Mouse (Mus musculus) c-Kit-positive CD71-negative TER-119-negative erythroid progenitor cells, embryonic 14.5 days (primary cell): ENCODE data around the gene Tenm2.

Experiments used
- DNase-seq: peaks from one replicate; pipeline ENCODE4 v3.0.0-alpha.2; 2013; ENCODE audit warnings: low read depth

The Tenm2 gene

DNA sequence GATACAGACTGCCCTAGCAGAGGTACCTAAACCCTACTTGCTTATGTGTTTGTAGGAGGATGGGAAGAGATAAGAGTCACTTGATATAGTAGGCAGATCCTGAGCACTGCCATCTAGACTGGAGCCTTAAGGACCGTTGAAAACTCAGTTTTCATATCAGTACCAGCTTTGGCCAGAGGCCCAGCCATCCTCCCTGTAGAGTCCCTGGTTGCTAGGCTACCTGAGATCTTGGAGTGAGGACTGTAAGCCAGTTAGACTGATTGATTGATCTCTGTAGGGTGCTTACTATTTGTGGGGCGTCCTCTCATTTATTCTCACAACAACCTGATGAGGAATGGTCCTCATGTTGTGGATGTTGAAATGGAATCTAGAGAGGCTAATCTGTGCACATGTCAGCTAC is 1041.4 kb downstream of the Tenm2 start:
- no peak for DNase-seq

DNA sequence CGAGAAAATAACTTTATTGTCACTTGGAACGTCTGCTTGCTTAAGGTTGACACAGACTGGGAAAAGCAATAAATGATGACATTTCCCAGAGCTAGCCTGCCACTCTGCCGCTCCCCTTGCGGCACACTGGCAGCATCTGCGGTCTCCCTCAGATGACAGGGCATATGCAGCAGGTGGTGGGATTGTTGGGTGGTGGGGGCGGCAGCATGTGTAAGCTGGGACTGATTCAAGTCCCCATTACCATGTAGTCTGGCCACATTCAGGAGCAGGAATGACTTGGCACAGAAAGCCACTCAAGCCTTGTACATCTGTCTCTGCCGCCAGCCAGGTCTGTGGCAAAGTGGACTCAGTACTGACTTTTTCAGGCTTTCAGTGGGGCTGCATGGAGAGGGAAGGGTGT is 1059.7 kb downstream of the Tenm2 start:
- DNase-seq: no peak

DNA sequence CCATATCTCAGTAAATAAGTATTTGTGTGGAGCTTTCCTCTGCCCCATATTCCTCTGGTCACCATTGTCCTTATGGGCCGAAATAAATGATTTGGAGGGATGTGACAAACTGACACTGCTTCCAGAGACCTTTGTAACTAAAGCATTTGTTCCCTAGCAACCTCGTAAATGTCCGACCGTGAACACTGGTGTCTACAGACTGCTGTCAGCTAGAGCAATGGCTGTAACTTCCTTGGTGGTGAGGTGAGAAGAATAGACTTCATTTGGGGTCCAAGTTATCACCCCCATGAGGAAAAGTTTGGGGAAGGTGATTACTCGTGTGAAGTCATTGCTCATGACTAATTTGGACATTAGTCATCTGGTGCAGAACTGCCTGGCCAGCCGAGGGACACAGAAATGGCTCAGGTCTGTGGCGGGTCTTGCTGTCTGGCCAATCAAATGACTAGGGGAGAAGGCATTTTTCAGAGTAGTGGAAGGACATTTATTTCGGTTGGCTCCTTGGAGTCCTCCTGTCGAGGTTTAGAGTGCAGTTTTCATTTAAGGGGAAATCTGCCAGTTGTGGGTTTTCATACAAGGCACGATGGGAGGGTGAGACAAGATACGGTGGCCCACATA is 1062.6 kb downstream of the Tenm2 start:
- no peak for DNase-seq

DNA sequence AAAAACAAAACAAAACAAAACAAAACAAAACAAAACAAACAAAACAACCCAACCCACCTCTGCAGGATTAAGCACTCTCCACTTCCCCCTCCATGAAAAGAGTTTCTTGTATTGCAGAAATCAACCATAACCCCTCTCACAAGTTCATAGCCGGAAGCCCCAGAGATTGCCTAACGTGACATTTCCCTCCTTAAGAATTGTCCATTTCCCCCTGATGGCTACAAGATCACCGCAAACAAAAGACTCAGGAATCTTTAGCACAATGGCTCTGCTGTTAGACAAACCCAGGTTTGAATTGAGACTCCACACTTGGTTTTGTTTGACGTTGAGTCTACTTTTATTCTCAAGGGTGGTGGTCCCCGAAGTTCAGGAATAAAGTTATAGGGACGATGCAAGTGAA is 1063.2 kb downstream of the Tenm2 start:
- DNase-seq: no peak

DNA sequence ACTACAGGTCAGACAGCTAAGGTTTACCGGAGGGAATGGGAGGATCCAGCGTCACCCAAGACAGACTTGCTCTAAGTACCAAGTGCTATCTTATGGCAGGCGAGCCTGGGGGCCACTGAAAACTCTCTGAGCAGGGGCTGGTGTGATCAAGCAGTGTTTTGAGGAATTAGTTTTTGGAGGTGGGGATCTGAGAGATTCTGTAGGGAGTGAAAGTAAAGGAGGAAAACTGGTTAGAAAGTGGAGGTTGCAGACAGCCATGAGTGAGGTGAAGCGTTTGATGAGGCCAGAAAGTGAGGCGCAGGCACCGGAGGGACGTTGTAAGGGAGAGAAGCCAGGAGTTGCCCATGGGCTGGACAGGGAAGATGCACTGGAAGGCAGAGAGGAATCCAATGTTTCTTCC is 1063.8 kb downstream of the Tenm2 start:
- no peak for DNase-seq

DNA sequence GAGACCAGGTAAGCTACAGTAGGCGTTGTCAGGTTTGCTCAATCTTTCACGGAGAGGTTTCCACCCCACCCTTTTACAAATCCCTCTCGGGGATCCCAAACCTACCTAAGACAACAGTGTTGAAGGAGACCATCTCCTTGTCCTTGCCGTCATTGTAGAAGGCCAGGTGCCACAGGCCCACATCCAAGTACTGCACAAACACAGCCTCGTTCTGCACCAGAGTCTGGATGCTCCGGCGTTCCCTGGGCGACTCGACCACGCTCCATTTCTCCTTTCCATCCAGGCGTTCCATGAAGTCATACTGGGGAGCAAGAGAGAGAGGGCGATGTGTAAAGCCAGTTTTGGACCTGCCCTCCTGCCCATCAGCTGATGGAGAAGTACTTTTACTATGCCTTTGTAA is 1064.5 kb downstream of the Tenm2 start:
- DNase-seq: no peak

DNA sequence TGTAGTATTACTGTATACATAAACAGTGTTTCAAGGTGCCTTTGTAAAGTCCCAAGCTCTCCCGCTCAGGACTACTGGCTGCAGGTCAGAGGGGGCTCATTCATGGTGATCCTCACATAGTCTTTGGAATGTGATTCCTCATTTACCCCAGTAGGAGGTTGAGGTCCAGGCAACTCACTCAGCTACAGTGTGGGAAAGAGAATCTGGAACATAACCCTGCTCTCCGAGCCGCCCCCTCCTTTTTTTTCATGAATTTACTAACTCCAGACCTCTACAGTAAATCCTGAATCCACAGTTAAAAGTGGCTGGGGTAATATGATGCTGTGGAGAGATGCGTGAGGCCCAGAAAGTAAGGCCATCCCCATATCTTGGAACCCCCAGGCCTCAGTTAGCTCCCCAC is 1066.0 kb downstream of the Tenm2 start:
- DNase-seq: no peak

DNA sequence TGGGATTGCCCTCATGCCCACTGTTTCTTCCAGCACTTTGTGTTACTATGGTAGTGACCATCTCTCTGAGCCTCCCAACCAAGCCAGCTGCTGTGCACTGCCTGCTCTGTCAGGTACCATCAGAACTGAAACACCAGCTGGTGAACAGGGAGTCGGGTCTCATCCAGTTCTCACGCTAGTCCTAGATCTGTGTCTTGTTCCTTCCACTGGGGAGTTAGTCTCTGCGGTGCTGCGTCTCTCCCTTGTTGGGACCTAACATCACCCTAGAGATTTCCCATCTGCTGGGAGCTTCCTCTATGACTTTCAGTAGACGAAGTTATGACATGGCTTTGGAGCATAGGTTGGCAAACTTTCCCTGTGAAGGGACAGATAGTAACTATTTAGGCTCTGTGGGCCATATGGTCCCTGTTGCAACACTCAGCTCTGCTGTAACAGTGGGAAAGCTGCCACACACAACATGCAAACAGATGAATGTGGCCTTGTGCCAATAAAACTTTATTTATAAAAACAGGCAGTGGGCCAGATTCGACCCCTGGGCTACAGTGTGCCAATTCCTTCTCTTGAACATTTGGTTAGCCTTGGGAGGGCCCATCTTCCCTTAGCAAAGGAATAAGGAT is 1066.7 kb downstream of the Tenm2 start:
- DNase-seq: no peak

DNA sequence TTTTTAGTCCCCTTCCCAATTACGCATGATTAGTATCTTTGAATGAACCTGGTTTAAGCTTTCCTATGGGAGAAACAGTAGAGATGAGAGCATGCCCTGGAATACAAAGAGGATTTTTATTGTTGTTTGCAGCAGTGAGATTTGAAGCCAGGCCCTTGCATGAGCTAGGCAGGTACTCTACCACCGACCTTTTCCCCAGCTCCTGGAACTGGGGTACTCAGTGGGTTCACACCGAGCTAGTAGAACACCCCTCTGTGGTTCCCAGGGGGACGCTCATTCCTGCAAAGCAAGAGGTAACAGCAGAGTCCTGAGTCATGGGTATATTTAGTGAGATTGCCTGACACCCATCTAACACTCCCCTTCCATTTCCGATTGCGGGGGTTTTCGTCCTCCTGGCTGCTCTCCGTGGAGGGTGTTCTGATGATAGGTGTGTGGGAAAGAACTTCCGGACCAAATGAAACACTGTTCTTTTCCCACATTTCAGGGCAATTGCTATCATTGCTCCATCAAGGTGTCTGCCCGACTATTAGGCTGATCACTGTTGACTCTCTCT is 1067.9 kb downstream of the Tenm2 start:
- no peak for DNase-seq

DNA sequence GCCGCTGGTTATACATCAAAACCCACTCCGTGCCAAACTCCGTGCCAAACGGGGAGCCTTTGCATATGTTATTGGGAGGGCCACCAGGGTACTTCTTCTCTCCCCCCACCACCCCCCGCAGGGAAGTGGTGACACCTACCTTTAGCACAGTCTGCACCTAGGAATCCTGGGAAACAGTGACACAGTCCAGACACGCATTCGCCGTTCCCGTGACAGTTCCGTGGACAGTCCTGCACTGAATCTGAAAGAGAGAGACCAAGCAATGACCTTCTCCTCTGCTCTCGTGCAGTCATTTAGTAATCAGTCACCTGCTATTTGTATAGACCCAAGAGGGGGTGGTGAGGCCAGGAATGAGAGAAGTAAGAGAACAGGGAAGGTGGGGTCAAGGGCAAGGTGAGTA is 1072.2 kb downstream of the Tenm2 start:
- no peak for DNase-seq

DNA sequence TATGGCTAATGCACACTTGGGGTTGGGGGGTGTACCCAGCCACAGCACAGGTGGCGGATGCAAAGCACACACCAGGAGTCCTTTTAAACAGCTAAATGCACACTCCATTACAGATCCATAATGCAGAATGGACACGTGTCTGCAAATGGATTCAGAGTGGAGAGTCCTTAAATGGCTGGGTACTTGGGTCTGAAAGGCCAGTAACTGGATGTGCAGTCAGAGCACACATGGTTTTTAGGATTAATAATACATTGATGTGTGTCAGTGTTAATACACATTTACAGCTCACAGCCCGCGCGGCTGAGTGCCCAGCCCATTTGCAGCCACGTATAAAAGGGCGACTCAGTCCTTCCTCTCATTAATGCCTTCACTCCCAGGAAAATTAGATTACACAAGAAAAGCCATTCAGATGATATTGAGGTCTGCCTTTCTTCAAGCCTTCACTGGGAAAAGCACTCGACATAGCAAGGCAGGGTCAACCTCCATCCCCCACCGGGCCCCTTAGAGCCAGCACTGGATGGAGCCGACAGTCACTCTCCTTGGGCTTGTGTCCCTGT is 1073.9 kb downstream of the Tenm2 start:
- no peak for DNase-seq

DNA sequence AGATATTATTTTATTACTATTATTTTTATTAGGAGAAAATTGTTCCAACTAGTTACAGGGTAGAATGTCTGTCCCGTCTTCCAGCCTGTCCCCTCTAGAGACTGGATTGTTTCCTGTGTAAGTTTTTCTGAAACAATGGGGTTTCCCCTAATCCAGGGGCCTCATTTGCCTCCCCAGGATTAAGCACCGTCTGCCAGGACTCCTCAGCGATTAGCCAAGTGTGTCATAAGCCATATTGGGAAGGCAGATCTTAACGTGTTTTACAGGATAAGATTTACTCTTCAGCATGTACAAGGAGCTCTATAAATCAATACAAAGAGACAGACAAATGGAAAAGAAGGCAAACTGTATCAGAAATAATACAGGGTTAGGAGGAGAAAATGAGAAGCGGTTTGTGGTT is 1082.3 kb downstream of the Tenm2 start:
- no peak for DNase-seq

DNA sequence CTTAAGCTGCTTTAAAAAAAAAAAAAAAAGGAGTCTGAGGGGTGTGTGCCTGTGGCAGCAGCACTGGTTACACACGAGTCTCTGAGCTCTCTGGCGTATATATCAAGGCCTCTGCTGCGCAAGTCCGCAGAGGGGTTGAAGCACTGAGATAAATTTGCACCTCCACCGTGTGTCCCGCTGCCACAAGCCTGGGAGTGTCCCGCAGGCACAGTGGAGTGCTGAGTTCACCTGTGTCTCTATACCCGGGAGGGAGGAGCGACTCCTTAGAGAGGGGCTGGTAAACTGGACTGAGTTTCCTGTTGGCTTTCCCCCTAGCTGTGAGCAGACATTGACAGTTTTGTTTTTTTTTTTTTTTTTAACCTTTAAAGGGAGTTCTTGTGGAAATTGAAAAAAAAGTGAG is 1082.8 kb downstream of the Tenm2 start:
- no peak for DNase-seq

DNA sequence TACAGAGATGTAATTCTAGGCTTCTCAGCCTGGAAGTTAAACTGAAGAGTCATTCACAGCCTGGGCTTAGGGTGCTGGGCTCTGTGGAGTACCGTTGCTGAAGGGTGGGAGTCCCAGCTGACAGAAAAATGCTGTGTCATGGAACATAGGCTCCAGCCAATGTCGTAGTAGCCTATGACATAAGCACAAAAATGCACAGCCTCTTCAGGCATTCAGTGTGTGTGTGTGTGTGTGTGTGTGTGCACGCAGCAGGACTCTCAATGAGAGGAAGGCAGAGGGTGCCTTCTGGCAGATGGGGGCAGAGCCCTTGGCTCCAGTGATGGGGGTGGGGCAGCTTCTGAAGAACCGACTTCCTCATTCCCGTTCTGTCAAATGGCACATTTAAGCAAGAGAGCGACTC is 1083.5 kb downstream of the Tenm2 start:
- DNase-seq: peak; percentile 18

DNA sequence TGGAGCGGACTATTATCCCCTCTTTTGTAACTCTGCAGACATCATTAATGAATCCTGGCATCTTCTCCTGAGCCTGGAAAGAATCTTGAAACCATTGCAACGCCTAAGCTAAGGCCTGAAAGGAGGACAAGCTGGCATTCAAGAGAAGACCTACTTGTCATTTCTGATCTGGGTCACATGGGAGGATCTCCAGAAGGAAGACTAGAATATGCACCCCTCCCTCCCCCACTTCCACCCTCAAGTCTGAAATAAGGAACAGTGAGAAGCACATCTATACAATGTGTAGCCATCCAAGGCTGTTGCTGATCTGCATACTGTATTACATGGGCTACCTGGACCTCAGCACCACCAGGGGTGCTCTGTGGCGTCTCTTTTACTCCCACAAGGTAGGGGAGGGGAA is 1086.7 kb downstream of the Tenm2 start:
- no peak for DNase-seq

DNA sequence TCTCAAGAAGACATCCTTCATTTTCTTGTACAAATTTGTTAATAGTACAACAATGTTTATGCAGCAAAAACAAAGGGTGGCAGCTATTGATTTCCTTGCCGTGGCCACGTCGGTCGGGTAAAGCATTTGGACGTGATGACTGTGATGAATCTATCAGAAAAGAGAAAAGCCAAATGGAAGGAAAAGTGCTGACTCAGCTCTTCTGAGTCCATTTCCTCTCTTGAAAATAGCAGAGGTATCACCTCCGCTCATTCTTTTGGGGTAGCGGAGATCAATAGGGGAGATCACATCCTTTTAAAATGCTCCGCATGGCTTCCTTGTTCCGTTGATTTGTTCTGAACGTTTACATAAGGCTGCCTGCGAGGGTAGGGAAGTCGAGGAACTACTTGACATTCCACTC is 1090.7 kb downstream of the Tenm2 start:
- DNase-seq: no peak

DNA sequence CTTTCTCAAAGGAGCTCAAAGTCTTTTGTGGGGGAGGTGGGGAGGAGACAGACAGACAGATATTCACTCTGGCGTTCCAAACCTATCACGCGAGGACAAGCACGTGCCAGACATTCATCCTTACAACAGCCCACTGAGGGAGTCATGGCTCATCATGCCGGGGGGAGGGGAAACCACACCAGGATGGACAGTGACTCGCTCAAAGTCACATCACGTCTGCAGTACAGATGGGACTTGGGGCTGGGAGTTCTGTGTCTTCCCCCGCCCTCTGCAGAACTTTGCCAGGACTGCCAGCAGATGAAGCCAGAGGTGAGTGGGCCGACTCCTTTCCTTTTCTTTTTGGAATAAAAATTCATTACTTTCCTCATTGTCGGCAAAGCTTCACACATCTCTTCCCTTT is 1095.4 kb downstream of the Tenm2 start:
- no peak for DNase-seq

DNA sequence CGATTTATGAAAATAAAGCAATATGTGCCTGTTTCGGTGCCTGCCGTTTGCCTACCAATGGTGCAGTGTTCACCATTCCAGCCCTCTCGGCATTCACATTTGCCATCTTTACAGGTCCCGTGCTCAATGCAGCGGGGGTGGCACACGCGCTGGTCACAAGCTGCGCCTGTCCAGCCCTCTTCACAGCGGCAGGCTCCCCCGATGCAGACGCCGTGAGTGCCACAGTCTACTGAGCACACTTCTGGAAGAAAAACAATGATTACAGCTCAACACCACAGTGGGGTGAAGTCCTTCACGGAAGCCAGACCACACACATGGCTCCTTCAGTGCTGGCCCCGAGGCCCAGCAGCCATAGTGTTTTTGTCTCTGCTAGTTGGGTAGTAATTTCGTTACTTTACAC is 1096.2 kb downstream of the Tenm2 start:
- DNase-seq: no peak

DNA sequence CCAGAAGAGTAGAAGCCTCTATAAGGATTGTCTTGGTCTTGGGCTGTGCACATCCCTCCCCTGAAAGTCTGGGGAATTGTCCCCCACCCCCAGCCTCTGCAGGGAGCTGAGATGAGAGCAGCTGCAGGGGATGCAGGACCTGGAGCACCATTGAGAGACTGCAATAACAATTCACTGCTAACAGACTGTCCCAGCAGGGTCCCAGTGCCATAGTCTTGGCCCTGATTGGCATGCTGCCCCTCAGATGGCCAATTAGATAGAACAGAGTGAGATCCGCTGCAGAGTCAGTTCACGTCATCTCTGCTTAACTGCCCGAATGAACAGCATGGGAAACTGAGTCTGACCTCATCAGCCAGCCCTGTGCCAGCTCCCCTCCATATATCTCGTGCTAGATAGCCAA is 1097.9 kb downstream of the Tenm2 start:
- DNase-seq: no peak

DNA sequence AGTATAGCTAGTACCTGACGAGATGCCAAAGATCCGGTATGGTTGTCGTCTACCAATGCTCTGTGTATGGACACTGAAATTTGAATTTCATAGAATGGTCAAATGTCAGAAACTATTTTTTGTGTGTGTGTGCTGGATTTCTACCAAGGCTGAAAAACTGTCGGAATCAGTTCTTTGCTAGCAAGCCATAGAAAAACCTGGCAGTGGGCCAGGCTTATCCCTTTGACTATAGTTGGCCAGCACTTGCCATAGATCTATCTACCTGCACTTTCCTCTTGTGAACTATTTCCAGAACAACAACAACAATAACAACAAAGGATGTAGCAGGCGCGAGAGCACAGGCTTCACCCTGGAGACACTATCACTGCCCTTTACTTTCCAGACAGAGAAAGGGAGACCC is 1098.5 kb downstream of the Tenm2 start:
- no peak for DNase-seq

DNA sequence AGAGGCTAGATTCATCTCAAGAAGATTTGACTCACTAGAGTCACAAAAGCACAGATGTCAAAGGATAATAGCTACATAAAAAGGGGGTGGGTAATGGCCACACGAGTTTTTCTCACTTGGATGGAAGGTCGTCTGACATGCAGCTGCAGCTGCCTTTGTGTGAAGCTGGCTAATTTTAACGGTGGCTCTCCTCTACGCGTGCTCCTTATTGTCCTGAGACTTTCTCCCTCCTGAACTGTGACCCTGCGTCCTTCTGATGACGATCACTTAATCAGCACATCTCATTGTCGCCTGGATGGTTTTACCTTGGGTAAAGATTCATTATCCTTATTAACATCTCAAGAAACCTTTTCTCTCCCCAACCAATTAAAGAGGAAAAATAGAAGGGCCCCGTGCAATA is 1101.1 kb downstream of the Tenm2 start:
- no peak for DNase-seq

DNA sequence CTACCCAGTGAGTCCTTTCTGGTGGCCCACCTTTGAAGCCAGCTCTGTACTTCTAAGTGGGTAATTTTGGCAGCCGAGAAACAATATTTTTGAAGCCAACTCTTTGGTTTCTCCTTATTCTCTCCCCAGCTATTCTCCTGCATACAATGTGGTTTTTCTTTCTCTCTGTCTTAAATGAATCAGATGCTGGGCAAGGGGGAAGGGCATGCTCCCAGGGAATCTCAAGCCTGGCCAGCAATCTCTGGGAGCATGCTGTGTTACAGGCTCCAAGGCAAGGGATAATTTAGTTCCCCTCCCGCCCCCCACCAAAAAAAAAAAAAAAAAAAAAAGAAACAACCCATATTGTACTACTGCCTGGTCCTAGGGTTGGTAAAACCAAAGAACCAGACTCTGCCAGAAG is 1112.5 kb downstream of the Tenm2 start:
- DNase-seq: no peak

DNA sequence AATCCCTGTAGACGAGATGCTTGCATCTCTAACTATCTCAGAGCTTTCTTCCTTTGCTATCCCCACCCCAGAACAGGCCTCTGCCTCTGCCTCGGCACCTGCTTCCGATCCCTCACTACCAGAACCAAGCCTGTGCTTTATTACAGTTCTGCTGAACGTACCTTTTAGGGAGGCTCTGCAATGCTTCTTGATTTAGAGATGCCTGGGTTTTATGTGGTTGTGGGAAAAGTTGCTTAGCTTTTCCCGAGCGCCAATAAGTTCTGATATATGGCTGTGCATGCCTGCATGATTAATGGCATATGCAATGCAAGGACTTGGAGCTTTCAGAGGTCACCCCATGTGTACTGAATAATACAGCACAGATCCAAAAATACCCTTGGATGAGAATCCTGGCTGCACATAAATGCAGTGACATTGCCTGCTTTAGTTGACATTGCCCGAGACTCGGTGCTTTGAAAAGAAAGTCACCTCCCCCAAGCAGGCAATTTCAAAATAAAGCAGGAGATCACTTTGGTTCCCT is 1114.3 kb downstream of the Tenm2 start:
- no peak for DNase-seq
